Mouse (Mus musculus) midbrain, embryonic 13.5 days (tissue): ENCODE measurements around the gene Crtc1. TPM values are rescaled to one million over a fixed set of nuclear protein-coding genes. Genes with fewer than 3 reads are reported as not detected.

Source experiments
- polyA plus RNA-seq: library from polyadenylated mRNA; unstranded; fragments of >200 nt; fragmentation: Nextera tagmentation; extraction: Ambion mirVana; gene quantifications from 2 replicates; pipeline ENCODE4 v1.2.1, GENCODE M21; 2015

Crtc1 gene
- polyA plus RNA-seq, 1 experiment from 2014 or later: 36.1 TPM

Other genes with a start within 250 kb of the Crtc1 start
- gene Slc25a42, start 227.3 kb downstream of the Crtc1 start, polyA plus RNA-seq: 4.3 and 4.4 TPM in 2 replicates
- 84.2 and 86.0 TPM in 2 replicates for gene Sugp2, start 205.4 kb downstream of the Crtc1 start, polyA plus RNA-seq
- 74.2 and 77.6 TPM in 2 replicates for gene Armc6, start 205.1 kb downstream of the Crtc1 start, polyA plus RNA-seq
- gene Homer3, start 156.8 kb downstream of the Crtc1 start, polyA plus RNA-seq: 57.7 and 61.5 TPM in 2 replicates
- gene Ddx49, start 137.1 kb downstream of the Crtc1 start, polyA plus RNA-seq: 50.0 and 54.6 TPM in 2 replicates
- gene Cope, start 137.1 kb downstream of the Crtc1 start, polyA plus RNA-seq: 273 and 290 TPM in 2 replicates
- 23.7 and 26.2 TPM in 2 replicates for gene Cers1, start 123.8 kb downstream of the Crtc1 start, polyA plus RNA-seq
- 3.7 and 6.0 TPM in 2 replicates for gene Gdf1, start 109.8 kb downstream of the Crtc1 start, polyA plus RNA-seq
- gene Upf1, start 86.3 kb downstream of the Crtc1 start, polyA plus RNA-seq: 15.5 and 18.1 TPM in 2 replicates
- 0.21 and 0.42 TPM in 2 replicates for gene Comp, start 66.0 kb downstream of the Crtc1 start, polyA plus RNA-seq
- 19.3 and 22.2 TPM in 2 replicates for gene Klhl26, start 37.4 kb upstream of the Crtc1 start, polyA plus RNA-seq
- 60.6 and 61.5 TPM in 2 replicates for gene Tmem59l, start 47.8 kb upstream of the Crtc1 start, polyA plus RNA-seq
- 0.97 and 1.1 TPM in 2 replicates for gene Crlf1, start 53.6 kb upstream of the Crtc1 start, polyA plus RNA-seq
- gene Rex1bd, start 67.2 kb upstream of the Crtc1 start, polyA plus RNA-seq: 152 and 155 TPM in 2 replicates
- gene Uba52, start 71.2 kb upstream of the Crtc1 start, polyA plus RNA-seq: 680 and 755 TPM in 2 replicates
- gene Fkbp8, start 88.1 kb upstream of the Crtc1 start, polyA plus RNA-seq: 370 and 392 TPM in 2 replicates
- 44.5 and 48.1 TPM in 2 replicates for gene Kxd1, start 88.4 kb upstream of the Crtc1 start, polyA plus RNA-seq
- 17.8 and 18.0 TPM in 2 replicates for gene Ell, start 99.9 kb upstream of the Crtc1 start, polyA plus RNA-seq
- 119 and 133 TPM in 2 replicates for gene Isyna1, start 154.8 kb upstream of the Crtc1 start, polyA plus RNA-seq
- gene Ssbp4, start 169.3 kb upstream of the Crtc1 start, polyA plus RNA-seq: 123 and 129 TPM in 2 replicates
- 1.1 and 1.2 TPM in 2 replicates for gene Lrrc25, start 176.6 kb upstream of the Crtc1 start, polyA plus RNA-seq
- 0.30 TPM in 1 of 2 replicates, not detected in the other for gene Gdf15, start 192.9 kb upstream of the Crtc1 start, polyA plus RNA-seq
- 87.5 and 99.4 TPM in 2 replicates for gene Pgpep1, start 220.8 kb upstream of the Crtc1 start, polyA plus RNA-seq
- 176 and 201 TPM in 2 replicates for gene Lsm4, start 233.7 kb upstream of the Crtc1 start, polyA plus RNA-seq